Mouse (Mus musculus) lung, postnatal 0 days (tissue): ENCODE results near the gene Cmip. TPM values are rescaled to one million over a fixed set of nuclear protein-coding genes. Genes with fewer than 3 reads are reported as not detected.

ENCODE experiments used
- ATAC-seq: fragments of 200-750 bp; cut with Nextera tagmentation; 2 replicates; pipeline ENCODE4 v1.8.0; 2017; ENCODE audit warnings: moderate library complexity
- DNase-seq: peaks from one replicate; pipeline ENCODE4 v3.0.0-alpha.2; 2016; ENCODE audit warnings: low spot score
- H3K27ac ChIP-seq: fragments of 300-500 bp; sonication (generic); 2 replicates; pipeline ENCODE4 v1.5.1; 2014; ENCODE audit warnings: antibody characterized with exemption, mild to moderate bottlenecking, low read length, mixed read lengths
- H3K27me3 ChIP-seq: fragments of 300-500 bp; sonication (generic); replicated peaks from 2 replicates; pipeline ENCODE4 v1.6.1; 2014; ENCODE audit warnings: low read length, mixed read lengths; ENCODE audit not compliant: insufficient read depth
- H3K36me3 ChIP-seq: fragments of 300-500 bp; sonication (generic); 2 replicates; pipeline ENCODE4 v1.6.1; 2014; ENCODE audit warnings: low read length, mixed read lengths; ENCODE audit not compliant: insufficient read depth
- H3K4me1 ChIP-seq: fragments of 300-500 bp; sonication (generic); 2 replicates; pipeline ENCODE4 v1.6.1; 2014; ENCODE audit warnings: antibody characterized with exemption, low read depth, low read length, mixed read lengths; ENCODE audit not compliant: insufficient read depth
- H3K4me2 ChIP-seq: fragments of 300-500 bp; sonication (generic); replicated peaks from 2 replicates; pipeline ENCODE4 v1.6.1; 2014; ENCODE audit warnings: low read depth, mild to moderate bottlenecking, low read length, moderate library complexity, mixed read lengths
- H3K4me3 ChIP-seq: fragments of 300-500 bp; sonication (generic); 2 replicates; pipeline ENCODE4 v1.5.1; 2014; ENCODE audit warnings: low read depth, low read length
- H3K9ac ChIP-seq: fragments of 300-500 bp; sonication (generic); replicated peaks from 2 replicates; pipeline ENCODE4 v1.6.1; 2014; ENCODE audit warnings: low read depth, mild to moderate bottlenecking
- H3K9me3 ChIP-seq: fragments of 300-500 bp; sonication (generic); 2 replicates; pipeline ENCODE4 v1.6.1; 2016; ENCODE audit warnings: low read length, mixed read lengths
- CTCF ChIP-seq: IDR thresholded peaks from 2 replicates; pipeline ENCODE4 v1.5.1; 2016; ENCODE audit warnings: antibody characterized with exemption, mild to moderate bottlenecking
- EP300 ChIP-seq: IDR thresholded peaks from 2 replicates; pipeline ENCODE4 v1.6.1; 2016; ENCODE audit warnings: antibody characterized with exemption, mild to moderate bottlenecking, control low read depth
- WGBS: fragments of 180-500 bp; shearing (Covaris S2); extraction: QIAGEN DNeasy Blood & Tissue Kit; methylation state at CpG from one replicate; pipeline ENCODE4 v1.1.7; 2014; 5-methylcytosine and 5-hydroxymethylcytosine counted together
- polyA plus RNA-seq: library from polyadenylated mRNA; unstranded; fragments of >200 nt; fragmentation: Nextera tagmentation; extraction: Ambion mirVana; gene quantifications from 2 replicates; pipeline ENCODE4 v1.2.1, GENCODE M21; 2015

Gene Cmip
- polyA plus RNA-seq, 1 experiment from 2014 or later, result 27.6 TPM

- DNase-seq (no peak), ATAC-seq (no peak)
- TF ChIP-seq CTCF (no peak), EP300 (no peak)
- Histone ChIP-seq H3K36me3 (peaks cover 3% of the 10 kb centered on the region; the same call in 1 of the 2 replicates), H3K4me1 (peaks cover 7% of the 10 kb centered on the region; the same call in 1 of the 2 replicates), H3K4me2 (no peak overlapping the region), H3K9me3 (no peaks in the 10 kb centered on the region), H3K9ac (no peak overlapping the region), H3K27ac (no peak overlapping the region), H3K27me3 (no peaks in the 10 kb centered on the region), H3K4me3 (no peak overlapping the region)
- 63% methylated on average over 9 of the region's 9 CpGs for WGBS
These were observed 146.2 kb downstream of the Cmip start for GRCm38 (mm10) chr8:117402911-117403704.

DNA sequence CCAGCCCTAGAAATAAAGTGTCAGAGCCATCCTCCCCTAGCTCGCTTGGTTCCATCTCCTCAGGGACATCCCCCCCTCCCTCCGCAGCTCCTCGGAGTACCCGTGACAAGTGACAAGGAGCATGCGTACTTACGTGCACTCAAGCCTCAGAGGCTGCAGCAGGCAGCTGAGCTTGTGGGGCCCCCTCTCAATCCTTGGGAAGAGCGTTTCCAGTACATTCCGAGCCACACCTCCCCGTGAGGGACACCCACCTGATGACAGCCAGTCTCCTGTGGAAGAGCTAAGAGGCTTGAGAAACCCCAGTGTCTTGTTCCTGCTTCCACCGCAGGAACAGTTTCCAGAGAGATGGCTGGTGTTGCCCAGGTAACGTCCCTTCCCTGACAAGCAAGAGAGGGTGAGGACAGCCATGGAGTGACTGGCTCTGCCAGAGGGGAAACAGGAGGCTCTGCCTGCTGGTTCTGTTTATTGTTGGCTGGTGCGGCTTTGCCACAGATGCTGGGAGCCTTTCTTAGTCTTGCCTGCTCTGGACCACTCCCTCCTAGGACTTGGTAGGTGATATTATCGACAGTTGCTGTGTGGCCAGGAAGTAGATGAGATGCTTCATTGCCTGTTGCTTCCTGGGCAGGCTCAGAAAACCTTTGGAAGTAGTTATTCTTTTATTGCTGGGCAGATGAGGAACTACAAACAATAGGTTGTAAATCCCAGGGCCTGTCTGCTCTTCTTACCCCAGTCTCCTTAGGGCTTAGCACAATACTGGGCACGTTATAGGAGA lies 147.0 kb downstream of the Cmip start:
- no peak overlapping the region for H3K27ac ChIP-seq
- WGBS, result 29% methylated on average over 14 of the region's 14 CpGs
- ATAC-seq (peak; percentile 61), DNase-seq (peak; percentile 35)
- peaks cover 3% of the 10 kb centered on the region; the same call in 1 of the 2 replicates for H3K36me3 ChIP-seq
- H3K9me3 ChIP-seq, result no peaks in the 10 kb centered on the region
- no peak overlapping the region for H3K9ac ChIP-seq
- peaks cover 7% of the 10 kb centered on the region; the same call in 1 of the 2 replicates for H3K4me1 ChIP-seq
- H3K27me3 ChIP-seq, result no peaks in the 10 kb centered on the region
- no peak overlapping the region for H3K4me2 ChIP-seq
- no peak overlapping the region for H3K4me3 ChIP-seq
- TF ChIP-seq CTCF, result no peak
- no peak for TF ChIP-seq EP300

DNA sequence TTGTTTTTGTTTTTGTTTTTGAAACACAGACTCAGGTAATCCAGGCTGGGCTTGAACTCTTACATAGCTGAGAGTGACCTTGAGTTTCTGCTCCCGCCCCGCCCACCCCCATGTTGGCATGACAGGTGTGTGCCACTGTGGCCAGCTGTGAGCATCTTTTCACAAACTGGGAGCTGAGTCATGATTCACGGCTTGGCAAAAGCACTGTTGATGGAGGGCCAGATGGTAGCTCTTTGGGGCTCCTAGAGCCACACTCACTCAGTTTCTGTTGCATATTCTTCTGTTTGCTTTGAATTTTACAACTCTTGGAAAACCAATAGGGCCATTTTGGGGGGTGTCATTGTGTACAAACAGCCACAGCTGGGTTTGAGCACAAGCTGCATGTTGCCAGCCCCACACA lies 149.2 kb downstream of the Cmip start:
- TF ChIP-seq EP300 (no peak), CTCF (no peak)
- 92% methylated on average over 3 of the region's 3 CpGs for WGBS

GRCm38 (mm10) chr8:117408634-117409033 lies 151.8 kb downstream of the Cmip start:
- Histone ChIP-seq H3K4me1 (peaks cover 2% of the 10 kb centered on the region; the same call in 1 of the 2 replicates), H3K36me3 (no peaks in the 10 kb centered on the region), H3K27me3 (no peaks in the 10 kb centered on the region), H3K9ac (no peak overlapping the region), H3K9me3 (no peaks in the 10 kb centered on the region), H3K27ac (no peak overlapping the region), H3K4me2 (no peak overlapping the region), H3K4me3 (no peak overlapping the region)
- 77% methylated on average over 7 of the region's 7 CpGs for WGBS
- DNase-seq (no peak), ATAC-seq (no peak)
- no peak for TF ChIP-seq CTCF
- no peak for TF ChIP-seq EP300

More for the DNA sequence above, 149.2 kb downstream of the Cmip start:
- no peak overlapping the region for H3K27ac ChIP-seq
- no peak overlapping the region for H3K4me3 ChIP-seq
- H3K4me1 ChIP-seq, result peaks cover 7% of the 10 kb centered on the region
- H3K4me2 ChIP-seq, result no peak overlapping the region
- H3K27me3 ChIP-seq, result no peaks in the 10 kb centered on the region
- H3K36me3 ChIP-seq, result peaks cover 3% of the 10 kb centered on the region; the same call in 1 of the 2 replicates
- H3K9me3 ChIP-seq, result no peaks in the 10 kb centered on the region
- no peak for ATAC-seq
- H3K9ac ChIP-seq, result no peak overlapping the region
- no peak for DNase-seq

DNA sequence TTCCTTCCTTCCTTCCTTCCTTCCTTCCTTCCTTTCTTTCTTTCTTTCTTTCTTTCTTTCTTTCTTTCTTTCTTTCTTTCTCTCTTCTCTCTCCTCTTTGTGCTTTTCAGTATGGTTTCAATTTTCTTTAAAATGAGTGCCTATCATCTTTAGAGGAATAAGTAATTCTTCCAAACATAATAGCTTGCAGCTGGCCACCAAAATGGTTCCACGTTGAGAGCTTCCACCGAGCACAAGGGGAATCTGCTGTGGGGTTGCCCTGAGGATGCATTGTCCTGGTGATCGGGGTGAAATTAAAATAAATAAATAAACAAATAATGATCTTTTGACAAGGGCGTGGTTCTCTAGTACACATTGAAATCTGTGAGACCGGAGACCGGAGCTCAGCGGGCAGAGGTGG lies 152.2 kb downstream of the Cmip start:
- Histone ChIP-seq H3K36me3 (no peaks in the 10 kb centered on the region), H3K27me3 (no peaks in the 10 kb centered on the region), H3K4me3 (no peak overlapping the region), H3K9me3 (no peaks in the 10 kb centered on the region), H3K4me2 (no peak overlapping the region), H3K9ac (no peak overlapping the region), H3K27ac (no peak overlapping the region), H3K4me1 (no peaks in the 10 kb centered on the region; the same call in 1 of the 2 replicates)
- ATAC-seq (no peak), DNase-seq (no peak)
- WGBS, result 75% methylated on average over 7 of the region's 7 CpGs
- TF ChIP-seq CTCF (no peak), EP300 (no peak)

- ATAC-seq (peak; percentile 83), DNase-seq (peak; percentile 68)
- no peak overlapping the region for H3K4me3 ChIP-seq
These were observed 153.5 kb downstream of the Cmip start for GRCm38 (mm10) chr8:117410391-117410790.

More at GRCm38 (mm10) chr8:117410391-117410790, 153.5 kb downstream of the Cmip start:
- Histone ChIP-seq H3K4me1 (no peaks in the 10 kb centered on the region; the same call in 1 of the 2 replicates), H3K27me3 (no peaks in the 10 kb centered on the region), H3K9me3 (no peaks in the 10 kb centered on the region), H3K27ac (no peak overlapping the region), H3K36me3 (no peaks in the 10 kb centered on the region), H3K4me2 (no peak overlapping the region), H3K9ac (no peak overlapping the region)
- WGBS, result 43% methylated on average over 10 of the region's 10 CpGs
- TF ChIP-seq EP300 (no peak), CTCF (no peak)
